Mouse (Mus musculus) brain, embryonic 14.5 days (tissue): ENCODE results near the gene Cntnap5b.

Experiments used
- CTCF ChIP-seq: fragments of 200-500 bp; IDR thresholded peaks from 2 replicates; pipeline ENCODE4 v1.5.1; 2012; ENCODE audit warnings: inconsistent platforms, mild to moderate bottlenecking, moderate library complexity, borderline replicate concordance; ENCODE audit not compliant: insufficient read depth, insufficient read length; ENCODE audit errors: extremely low read depth
- POLR2A ChIP-seq: fragments of 200-500 bp; IDR thresholded peaks from 2 replicates; pipeline ENCODE4 v1.6.1; 2012; ENCODE audit warnings: mild to moderate bottlenecking, inconsistent platforms, borderline replicate concordance; ENCODE audit not compliant: poor library complexity, insufficient read depth, insufficient read length, severe bottlenecking; ENCODE audit errors: extremely low read depth

DNA sequence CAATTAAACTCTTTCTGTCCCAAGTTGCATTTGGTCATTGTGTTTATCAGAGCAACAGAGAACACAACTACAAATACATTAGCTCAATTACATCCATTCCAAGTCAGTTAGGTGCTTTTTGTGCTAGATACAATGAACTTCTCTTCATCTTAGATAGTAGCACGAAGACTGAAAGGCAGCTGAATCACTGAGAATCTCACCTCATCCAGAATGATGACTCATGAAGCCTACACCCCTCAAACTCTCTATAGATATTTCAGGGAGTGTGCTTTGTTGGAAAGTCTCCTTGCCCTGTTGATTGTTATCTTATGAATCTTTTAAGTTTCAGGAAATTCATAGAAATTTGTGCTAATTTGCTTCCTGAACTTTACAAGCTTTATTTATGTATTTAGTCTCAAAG, 695.0 kb downstream of the Cntnap5b start:
- TF ChIP-seq CTCF (no peak), POLR2A (no peak)
